Mouse (Mus musculus) gastrocnemius, adult 8-10 months (tissue): ENCODE measurements around the gene Srgap2. TPM values are rescaled to one million over a fixed set of nuclear protein-coding genes. Genes with fewer than 3 reads are reported as not detected.
A peak's percentile ranks its signal among the peaks of the same experiment; 100 is the strongest.

Experiments
- DNase-seq, 2 experiments: peaks; one replicate each; pipeline ENCODE4 v3.0.0; 2022; ENCODE audit warnings: low spot score in 2 of 2
- total RNA-seq, 4 experiments: library from RNA; stranded (reverse); gene quantifications; 2 replicates each; pipeline ENCODE4 v1.2.4; 2022

The Srgap2 gene
- total RNA-seq, 4 experiments from 2014 or later, result 7.5 to 14.1 (median 10.9) TPM

- DNase-seq, result peak; percentile 32 to 52
These were observed 531 bp downstream of the Srgap2 start for GRCm38 (mm10) chr1:131526371-131527270.

GRCm38 (mm10) chr1:131525586-131526271 lies 1.4 kb downstream of the Srgap2 start:
- DNase-seq, result peak; percentile 5 to 9

- peak in 1 of 2 experiments; percentile 17 for DNase-seq
These were observed 2.0 kb downstream of the Srgap2 start for GRCm38 (mm10) chr1:131525101-131525585.

- DNase-seq, result no peak
These were observed 3.4 kb downstream of the Srgap2 start for GRCm38 (mm10) chr1:131523794-131524193.

- DNase-seq, result no peak
These were observed 10.6 kb downstream of the Srgap2 start for GRCm38 (mm10) chr1:131516588-131516987.

GRCm38 (mm10) chr1:131514197-131514596 lies 13.0 kb downstream of the Srgap2 start:
- DNase-seq, result no peak

- DNase-seq, result no peak
These were observed 14.0 kb downstream of the Srgap2 start for GRCm38 (mm10) chr1:131513136-131513535.

GRCm38 (mm10) chr1:131511661-131512500 lies 15.3 kb downstream of the Srgap2 start:
- no peak for DNase-seq

GRCm38 (mm10) chr1:131511131-131511530 lies 16.0 kb downstream of the Srgap2 start:
- no peak for DNase-seq

GRCm38 (mm10) chr1:131501681-131502080 lies 25.5 kb downstream of the Srgap2 start:
- DNase-seq, result no peak

- no peak for DNase-seq
These were observed 28.9 kb downstream of the Srgap2 start for GRCm38 (mm10) chr1:131498231-131498630.

- no peak for DNase-seq
These were observed 32.9 kb downstream of the Srgap2 start for GRCm38 (mm10) chr1:131493966-131494898.

GRCm38 (mm10) chr1:131492360-131492759 lies 34.8 kb downstream of the Srgap2 start:
- no peak for DNase-seq

- no peak for DNase-seq
These were observed 35.6 kb downstream of the Srgap2 start for GRCm38 (mm10) chr1:131491579-131491978.

- DNase-seq, result no peak
These were observed 37.8 kb downstream of the Srgap2 start for GRCm38 (mm10) chr1:131489312-131489711.

GRCm38 (mm10) chr1:131486094-131486850 lies 40.9 kb downstream of the Srgap2 start:
- DNase-seq, result no peak

- no peak for DNase-seq
These were observed 44.9 kb downstream of the Srgap2 start for GRCm38 (mm10) chr1:131482242-131482641.

- DNase-seq, result no peak
These were observed 45.8 kb downstream of the Srgap2 start for GRCm38 (mm10) chr1:131481391-131481790.

GRCm38 (mm10) chr1:131478770-131479305 lies 48.3 kb downstream of the Srgap2 start:
- no peak for DNase-seq
